Mouse (Mus musculus): ENCODE results near the gene Gpr18. TPM values are rescaled to one million over a fixed set of nuclear protein-coding genes. Genes with fewer than 3 reads are reported as not detected.
"Not testable (repeated sequence)": the region's sequence is repeated elsewhere in the genome, so short reads cannot be mapped to it uniquely, and the experiment has no call there.

Gpr18 gene
- polyA plus RNA-seq, 1 experiment from 2014 or later: 0.22 TPM

DNA sequence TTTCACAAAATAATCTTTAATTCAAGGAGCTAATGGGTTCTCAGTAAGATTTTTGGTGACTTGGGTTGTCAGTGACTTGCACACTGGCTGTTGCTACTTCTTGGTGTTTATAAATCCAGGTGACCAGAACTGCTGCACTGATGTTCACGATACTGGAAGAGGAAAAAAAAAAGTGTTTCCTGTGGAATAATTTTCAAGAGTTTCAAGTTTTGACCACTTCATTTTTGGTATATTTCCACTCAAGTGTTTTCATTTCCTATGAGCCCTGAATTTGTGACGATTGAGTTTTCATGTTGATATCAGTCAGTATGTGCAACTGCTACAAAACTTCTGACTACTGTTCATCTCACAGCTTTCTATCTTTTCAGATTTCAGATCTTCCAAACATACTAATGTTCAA, 38.7 kb downstream of the Gpr18 start:
- 68% methylated on average over 2 of the region's 2 CpGs for WGBS (ENCODE audit: missing documents)

DNA sequence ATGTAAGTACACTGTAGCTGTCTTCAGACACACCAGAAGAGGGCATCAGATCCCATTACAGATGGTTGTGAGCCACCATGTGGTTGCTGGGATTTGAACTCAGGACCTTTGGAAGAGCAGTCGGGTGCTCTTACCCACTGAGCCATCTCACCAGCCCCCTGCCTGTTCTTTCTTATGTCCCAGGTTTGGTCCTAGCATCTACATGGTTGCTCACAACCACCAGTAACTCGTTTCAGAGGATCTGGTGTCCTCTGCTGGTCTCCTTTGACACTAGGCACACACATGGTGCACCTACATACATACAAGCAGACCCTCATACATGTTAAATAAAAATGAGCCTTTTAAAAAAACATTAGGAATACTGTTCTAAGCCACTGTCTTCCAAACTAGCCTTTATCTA, 39.4 kb downstream of the Gpr18 start:
- 91% methylated on average over 2 of the region's 2 CpGs for WGBS (ENCODE audit: missing documents)
- peaks cover 23% of the 10 kb centered on the region for H3K79me2 ChIP-seq (ENCODE audit: inconsistent target)
- H3K36me3 ChIP-seq (ENCODE audit: inconsistent target); H3K4me3 ChIP-seq (ENCODE audit: inconsistent target); H3K27ac ChIP-seq: not testable (repeated sequence)

More for the DNA sequence above, 38.7 kb downstream of the Gpr18 start:
- Histone ChIP-seq H3K27ac (no peak overlapping the region), H3K36me3 (ENCODE audit: inconsistent target) (no peaks in the 10 kb centered on the region), H3K4me3 (ENCODE audit: inconsistent target) (no peak overlapping the region), H3K79me2 (ENCODE audit: inconsistent target) (peaks cover 30% of the 10 kb centered on the region)

DNA sequence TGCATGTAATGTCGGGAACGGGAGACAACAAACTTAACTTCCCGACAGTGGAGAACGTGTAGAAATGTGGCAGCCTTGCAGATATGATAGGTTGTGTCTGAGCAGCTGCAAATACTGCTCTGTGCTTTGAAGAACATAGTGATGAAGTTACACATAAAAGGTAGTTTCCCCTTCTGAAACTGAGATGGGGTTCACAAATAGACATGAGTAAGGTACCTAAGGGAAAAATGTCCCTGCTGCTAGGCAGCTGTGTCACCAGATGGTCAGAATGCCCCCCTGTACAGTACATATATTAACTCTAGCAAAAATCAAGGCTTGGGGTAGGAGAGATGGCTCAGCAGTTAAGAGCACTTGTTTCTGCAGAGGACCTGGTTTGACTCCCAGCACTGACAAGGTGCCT, 41.9 kb downstream of the Gpr18 start:
- 82% methylated on average over 4 of the region's 4 CpGs for WGBS (ENCODE audit: missing documents)
- Histone ChIP-seq H3K27ac (no peak overlapping the region), H3K79me2 (ENCODE audit: inconsistent target) (no peaks in the 10 kb centered on the region)

DNA sequence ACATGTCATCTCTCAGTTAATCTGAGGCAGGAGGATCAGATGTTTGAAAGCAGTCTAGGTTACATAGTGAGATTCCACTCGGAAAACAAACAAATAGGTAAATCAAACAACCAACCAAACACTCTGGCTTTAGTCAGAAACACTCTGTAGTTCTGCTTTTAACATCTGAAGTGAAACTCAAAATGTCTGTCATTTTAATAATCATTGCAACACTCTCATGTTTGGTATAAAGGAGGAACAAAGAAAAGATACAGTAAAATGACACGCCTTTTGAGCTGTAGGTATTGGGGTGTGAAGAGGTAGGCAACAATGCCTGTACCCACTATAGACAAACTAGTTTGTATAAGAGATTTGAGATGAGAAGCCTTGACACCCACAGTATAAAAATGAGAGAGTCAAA, 42.4 kb downstream of the Gpr18 start:
- WGBS (ENCODE audit: missing documents): 21% methylated on average over 2 of the region's 2 CpGs
- no peak overlapping the region for H3K4me3 ChIP-seq (ENCODE audit: inconsistent target)
- no peak overlapping the region for H3K27ac ChIP-seq
- no peaks in the 10 kb centered on the region for H3K36me3 ChIP-seq (ENCODE audit: inconsistent target)
- H3K79me2 ChIP-seq (ENCODE audit: inconsistent target): no peaks in the 10 kb centered on the region

More for the DNA sequence above, 41.9 kb downstream of the Gpr18 start:
- H3K36me3 ChIP-seq (ENCODE audit: inconsistent target): no peaks in the 10 kb centered on the region
- H3K4me3 ChIP-seq (ENCODE audit: inconsistent target): no peak overlapping the region

- no peaks in the 10 kb centered on the region for H3K79me2 ChIP-seq (ENCODE audit: inconsistent target)
- no peak overlapping the region for H3K4me3 ChIP-seq (ENCODE audit: inconsistent target)
- H3K36me3 ChIP-seq (ENCODE audit: inconsistent target): no peaks in the 10 kb centered on the region
- no peak overlapping the region for H3K27ac ChIP-seq
- WGBS (ENCODE audit: missing documents): 64% methylated on average over 1 of the region's 1 CpGs
Observed at GRCm38 (mm10) chr14:121872760-121873159, 42.8 kb downstream of the Gpr18 start.

- H3K79me2 ChIP-seq (ENCODE audit: inconsistent target): no peaks in the 10 kb centered on the region
- WGBS (ENCODE audit: missing documents): 43% methylated on average over 1 of the region's 1 CpGs
- H3K27ac ChIP-seq: no peak overlapping the region
- no peak overlapping the region for H3K4me3 ChIP-seq (ENCODE audit: inconsistent target)
- H3K36me3 ChIP-seq (ENCODE audit: inconsistent target): no peaks in the 10 kb centered on the region
Observed at GRCm38 (mm10) chr14:121869111-121869510, 46.5 kb downstream of the Gpr18 start.

DNA sequence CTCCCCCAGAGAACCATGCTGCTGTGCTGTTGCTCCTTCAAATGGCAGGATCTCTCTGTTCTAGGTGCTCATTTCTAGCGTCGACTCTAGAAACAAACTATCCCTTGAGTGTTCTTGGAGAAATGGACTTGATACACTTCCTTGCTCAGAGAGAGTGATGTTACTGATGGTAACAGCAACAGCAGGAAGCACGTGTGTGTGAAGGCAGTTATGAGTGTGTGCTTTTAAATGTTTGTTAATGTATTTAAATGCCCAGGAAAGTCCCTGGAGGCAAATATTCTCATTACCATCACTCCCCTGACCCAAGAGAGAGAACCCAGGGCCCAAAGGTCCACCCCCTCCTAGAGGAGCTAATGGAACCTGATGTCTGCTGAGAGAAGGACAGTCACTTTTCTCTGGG, 49.0 kb downstream of the Gpr18 start:
- Histone ChIP-seq H3K27ac (no peak overlapping the region), H3K36me3 (ENCODE audit: inconsistent target) (no peaks in the 10 kb centered on the region), H3K79me2 (ENCODE audit: inconsistent target) (no peaks in the 10 kb centered on the region), H3K4me3 (ENCODE audit: inconsistent target) (no peak overlapping the region)
- WGBS (ENCODE audit: missing documents): 81% methylated on average over 3 of the region's 3 CpGs

- 13% methylated on average over 2 of the region's 2 CpGs for WGBS (ENCODE audit: missing documents)
- not testable (repeated sequence) for H3K27ac ChIP-seq; H3K79me2 ChIP-seq (ENCODE audit: inconsistent target); H3K4me3 ChIP-seq (ENCODE audit: inconsistent target); H3K36me3 ChIP-seq (ENCODE audit: inconsistent target)
Observed at GRCm38 (mm10) chr14:121865162-121865561, 50.4 kb downstream of the Gpr18 start.

Other genes with a start within 250 kb of the Gpr18 start
- gene Dock9, start 117.9 kb downstream of the Gpr18 start, polyA plus RNA-seq (2018): 0.34 to 0.47 TPM (median 0.47 TPM) in 3 replicates
- gene Ubac2, start 37.2 kb downstream of the Gpr18 start, polyA plus RNA-seq (2018): 14.7 to 27.5 TPM (median 24.4 TPM) in 3 replicates
- gene Gpr183, start 49.4 kb upstream of the Gpr18 start, polyA plus RNA-seq (2018): 2.6 to 26.1 TPM (median 8.0 TPM) in 3 replicates
- not detected in 3 replicates for gene Timm8a2, start 118.9 kb upstream of the Gpr18 start, polyA plus RNA-seq (2018)
- gene Tm9sf2, start 191.3 kb upstream of the Gpr18 start, polyA plus RNA-seq (2018): 98.5 to 135 TPM (median 122 TPM) in 3 replicates